Mouse (Mus musculus) kidney, adult 10 weeks (tissue): Measurements from ENCODE around the gene Ampd1. TPM values are rescaled to one million over a fixed set of nuclear protein-coding genes. Genes with fewer than 3 reads are reported as not detected.

Source experiments
- polyA plus RNA-seq: library from polyadenylated mRNA; stranded (reverse); fragments of 350-450 nt; fragmentation: Illumina TruSeq; extraction: RNeasy Lipid Tissue Mini Kit (QIAGEN cat#74804); gene quantifications from one replicate; pipeline ENCODE4 v1.2.3, GENCODE M21; 2014; ENCODE audit warnings: low read depth, low replicate concordance

Gene Ampd1
- polyA plus RNA-seq = not detected

DNA sequence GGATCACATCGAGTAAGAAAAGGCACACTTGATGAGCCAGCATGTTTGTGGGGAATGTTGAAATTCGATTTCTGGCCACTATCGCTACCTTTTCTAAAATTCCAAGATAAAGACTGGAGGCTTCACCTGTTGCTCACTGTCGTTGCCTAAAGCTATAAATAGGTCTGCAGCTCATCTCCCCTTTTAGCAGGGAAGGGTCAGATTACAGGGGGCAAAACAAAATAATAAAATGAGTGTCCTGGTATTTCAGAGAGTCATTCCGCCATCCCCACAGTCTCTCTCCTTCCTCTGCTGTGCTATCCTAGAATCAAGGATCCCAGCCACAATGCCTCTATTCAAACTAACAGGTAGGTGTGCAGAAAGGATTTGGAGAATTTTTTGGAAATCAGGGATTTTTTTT lies at the start of gene Ampd1:
Gene Ampd1 (plus strand): TSS at position 244 of the 400 bp plus-strand sequence.

DNA sequence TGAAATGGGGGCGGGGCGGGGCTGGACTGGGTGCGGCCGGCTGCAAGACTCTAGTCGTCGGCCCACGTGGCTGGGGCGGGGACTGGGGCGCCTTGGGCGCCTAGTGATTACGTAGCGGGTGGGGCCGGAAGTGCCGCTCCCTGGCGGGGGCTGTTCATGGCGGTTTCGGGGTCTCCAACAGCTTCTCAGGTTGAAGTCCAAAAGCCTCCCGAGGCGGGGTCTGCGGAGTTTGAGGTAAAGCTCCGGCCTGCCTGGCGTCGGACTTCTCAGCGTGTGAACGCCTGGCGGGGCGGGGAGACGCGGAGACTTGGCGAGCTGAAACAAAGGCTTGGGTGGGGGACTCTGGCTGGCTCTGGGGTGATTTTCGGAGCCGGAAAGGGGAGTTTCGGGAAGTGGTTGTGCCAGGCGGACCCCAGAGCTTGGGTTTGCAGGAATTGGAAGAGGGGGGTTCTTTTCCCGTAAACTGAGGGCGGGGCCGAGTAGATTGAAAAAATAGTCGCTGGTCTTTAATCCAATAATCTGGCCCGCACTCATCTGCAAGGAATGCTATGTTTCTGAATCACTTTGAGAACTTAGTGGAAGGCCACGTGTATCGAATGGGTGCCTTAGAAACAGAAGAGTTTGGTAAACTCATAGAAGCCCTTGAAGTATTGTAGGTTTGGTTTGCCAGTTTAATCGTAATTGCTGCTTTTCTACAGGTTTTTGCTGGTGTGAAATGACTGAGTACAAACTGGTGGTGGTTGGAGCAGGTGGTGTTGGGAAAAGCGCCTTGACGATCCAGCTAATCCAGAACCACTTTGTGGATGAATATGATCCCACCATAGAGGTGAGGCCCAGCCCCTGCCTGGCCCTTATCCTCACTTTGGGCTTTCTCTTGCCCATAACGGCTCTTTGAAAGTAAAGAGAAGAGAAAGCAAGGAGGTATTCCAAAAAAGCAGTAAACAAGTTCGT lies 15.3 kb upstream of the Ampd1 start, which contains the start of gene Nras:
Gene Nras (plus strand): TSS at position 79 of the 951 bp plus-strand sequence.

DNA sequence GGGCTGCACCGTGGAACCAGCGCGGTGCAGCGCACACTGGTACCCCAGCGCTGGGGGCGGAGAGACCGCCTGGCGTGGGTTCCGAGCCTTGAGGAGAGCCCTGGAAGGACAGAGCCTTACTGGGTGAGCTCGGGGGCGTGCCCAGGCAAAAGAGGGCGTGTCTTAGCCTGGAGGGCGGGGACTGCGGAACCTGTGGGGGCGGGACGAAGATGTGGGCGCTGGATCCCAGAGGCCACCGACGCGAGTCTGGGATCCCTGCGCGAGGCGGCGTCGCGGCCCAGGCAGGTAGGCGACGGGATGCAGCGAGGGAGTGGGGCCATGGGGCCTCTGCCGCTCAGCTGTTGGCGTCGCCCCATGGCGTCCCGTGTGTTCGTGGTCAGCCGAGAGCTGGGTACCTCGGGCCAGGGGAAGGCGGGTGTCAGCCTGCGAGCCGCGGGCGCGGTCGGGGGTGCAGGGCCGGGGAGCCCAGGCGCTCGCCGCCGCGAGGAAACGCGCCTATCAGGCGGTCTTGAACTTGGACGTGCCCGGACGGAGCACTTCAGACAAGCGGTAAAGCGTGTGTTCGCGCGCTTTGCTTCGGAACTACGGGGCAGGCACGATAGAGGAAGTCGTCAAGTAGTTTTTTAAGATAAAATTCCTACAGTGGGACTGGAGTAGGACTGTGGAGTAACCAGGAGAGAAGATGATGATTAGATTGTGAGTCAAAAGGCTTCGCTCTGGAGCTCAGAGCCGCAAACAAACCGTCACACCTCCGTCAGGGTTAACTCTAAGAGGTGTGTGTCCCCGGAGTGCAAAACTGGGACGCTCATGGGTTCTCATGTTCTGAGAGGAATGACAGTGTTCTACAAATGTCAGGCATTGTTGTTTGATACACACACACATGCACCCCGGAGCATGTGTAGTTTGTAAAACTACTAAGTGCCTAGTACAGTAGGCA lies 28.9 kb downstream of the Ampd1 start, which contains the start of gene Dennd2c:
Gene Dennd2c (plus strand): TSS at position 151 of the 937 bp plus-strand sequence.

Other genes with a start within 250 kb of the Ampd1 start
- gene Sycp1, start 137.9 kb upstream of the Ampd1 start, polyA plus RNA-seq = not detected
- gene Nr1h5, start 109.9 kb upstream of the Ampd1 start, polyA plus RNA-seq = not detected
- 36.9 TPM for gene Sike1, start 78.3 kb upstream of the Ampd1 start, polyA plus RNA-seq
- gene Csde1, start 53.6 kb upstream of the Ampd1 start, polyA plus RNA-seq = 468 TPM
- gene Nras, start 15.7 kb upstream of the Ampd1 start, polyA plus RNA-seq = 34.4 TPM
- 2.0 TPM for gene Dennd2c, start 28.6 kb downstream of the Ampd1 start, polyA plus RNA-seq
- 113 TPM for gene Bcas2, start 97.6 kb downstream of the Ampd1 start, polyA plus RNA-seq
- gene Trim33, start 205.3 kb downstream of the Ampd1 start, polyA plus RNA-seq = 61.0 TPM